Comparison of ENCODE assay signal across 9 mouse cellular contexts in the genomic region with DNA sequence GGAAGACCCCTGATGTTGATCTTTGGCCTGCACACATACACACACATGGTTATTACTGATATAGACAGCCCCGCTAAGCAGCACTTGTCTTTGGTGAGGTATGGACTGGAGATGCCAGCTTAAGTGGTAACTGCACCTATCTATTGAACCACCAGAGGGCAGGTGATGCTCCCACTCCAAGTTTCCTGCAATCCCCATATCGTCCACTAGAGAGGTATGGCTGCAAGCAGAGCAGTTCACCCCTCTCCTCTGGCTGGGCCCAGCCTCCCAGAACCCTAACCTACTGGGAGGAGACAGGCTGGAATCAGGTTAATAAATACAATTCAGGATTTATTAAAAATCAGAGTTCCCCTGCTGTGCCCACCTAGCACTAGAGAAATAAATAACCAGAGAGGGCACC. TPM values are rescaled to one million over a fixed set of nuclear protein-coding genes. Genes with fewer than 3 reads are reported as not detected.
DNase-seq lines count a peak whose midpoint lies in the region; ATAC-seq and TF ChIP-seq lines count a peak whose summit lies in the region.
"Had no signal": no experiment of that assay in that cellular context is flagged by ENCODE, and none has a peak within 500 bp of the region (broad histone marks: within the 10 kb centered on the region; RNA-seq: fewer than 3 reads in every experiment).

No protein-coding gene starts in this region.

- no peaks in the 10 kb centered on the region for H3K9me3 ChIP-seq in embryonic facial prominence, embryonic 14.5 days (ENCODE audit: control insufficient read depth, low read length)
- no peaks in the 10 kb centered on the region for H3K9me3 ChIP-seq in heart, embryonic 11.5 days (replicated peaks; ENCODE audit: control insufficient read depth, low read length)
- H3K9me3 ChIP-seq in kidney, embryonic 14.5 days (ENCODE audit: control insufficient read depth, low read length): no peaks in the 10 kb centered on the region
- H3K9me3 ChIP-seq in liver, embryonic 12.5 days (replicated peaks): no peaks in the 10 kb centered on the region
- H3K9me3 ChIP-seq: embryonic facial prominence, embryonic 12.5 days had no signal

- no peaks in the 10 kb centered on the region for H3K27me3 ChIP-seq in embryonic facial prominence, embryonic 14.5 days (replicated peaks; ENCODE audit: control insufficient read depth, insufficient read depth, low read length)
- no peaks in the 10 kb centered on the region for H3K27me3 ChIP-seq in heart, embryonic 11.5 days (ENCODE audit: control insufficient read depth, insufficient read depth, low read length)
- no peaks in the 10 kb centered on the region for H3K27me3 ChIP-seq in kidney, embryonic 14.5 days (ENCODE audit: control insufficient read depth, insufficient read depth, low read length)
- H3K27me3 ChIP-seq in liver, embryonic 12.5 days (replicated peaks): no peaks in the 10 kb centered on the region
- no peaks in the 10 kb centered on the region for H3K27me3 ChIP-seq in myocyte (ENCODE audit: control insufficient read depth, insufficient read depth, insufficient read length)
- H3K27me3 ChIP-seq in splenic B cell, adult 2 months (ENCODE audit: control insufficient read depth, insufficient read depth, low read length, poor library complexity, severe bottlenecking): no peaks in the 10 kb centered on the region
- H3K27me3 ChIP-seq: embryonic facial prominence, embryonic 12.5 days had no signal

- H3K27ac ChIP-seq in embryonic facial prominence, embryonic 14.5 days (replicated peaks; ENCODE audit: low read depth, low read length): no peak overlapping the region
- no peak overlapping the region for H3K27ac ChIP-seq in heart, embryonic 11.5 days (ENCODE audit: low read depth, low read length)
- no peak overlapping the region for H3K27ac ChIP-seq in kidney, embryonic 14.5 days (ENCODE audit: low read depth, low read length)
- H3K27ac ChIP-seq in liver, embryonic 12.5 days: 0 out of 2 replicates have a peak overlapping the region, but pooled peaks have one; percentile 28

- H3K79me2 ChIP-seq in myocyte (ENCODE audit: control insufficient read depth, insufficient read depth): peaks cover 55% of the 10 kb centered on the region

- peaks cover 77% of the 10 kb centered on the region for H3K36me3 ChIP-seq in embryonic facial prominence, embryonic 14.5 days (ENCODE audit: control insufficient read depth, insufficient read depth, low read length)
- H3K36me3 ChIP-seq in heart, embryonic 11.5 days (ENCODE audit: control insufficient read depth, insufficient read depth, low read length): peaks cover 40% of the 10 kb centered on the region
- peaks cover 80% of the 10 kb centered on the region for H3K36me3 ChIP-seq in kidney, embryonic 14.5 days (ENCODE audit: control insufficient read depth, insufficient read depth, low read length)
- peaks cover 89% of the 10 kb centered on the region for H3K36me3 ChIP-seq in liver, embryonic 12.5 days
- H3K36me3 ChIP-seq in myocyte (ENCODE audit: control insufficient read depth, insufficient read depth): peaks cover 50% of the 10 kb centered on the region
- peaks cover 3% of the 10 kb centered on the region for H3K36me3 ChIP-seq in splenic B cell, adult 2 months (ENCODE audit: control insufficient read depth, insufficient read depth, low read length, poor library complexity, severe bottlenecking)

- DNase-seq in B cell, adult 2 months: peak; percentile 83 to 87
- DNase-seq in adrenal gland, postnatal 14 days: peak; percentile 89
- DNase-seq in embryonic facial prominence, embryonic 14.5 days (ENCODE audit: low spot score): peak; percentile 90
- peak; percentile 94 for DNase-seq in splenic B cell, adult 2 months (ENCODE audit: low read depth, low spot score)

- H3K4me2 ChIP-seq in embryonic facial prominence, embryonic 14.5 days (ENCODE audit: low read depth, low read length): no peak overlapping the region
- H3K4me2 ChIP-seq in heart, embryonic 11.5 days: no peak overlapping the region
- H3K4me2 ChIP-seq in kidney, embryonic 14.5 days (replicated peaks; ENCODE audit: low read depth, low read length): no peak overlapping the region
- no peak overlapping the region for H3K4me2 ChIP-seq in liver, embryonic 12.5 days
- peak overlapping the region; percentile 57 for H3K4me2 ChIP-seq in myocyte (ENCODE audit: low read depth)
- H3K4me2 ChIP-seq: embryonic facial prominence, embryonic 12.5 days had no signal

- no peak for TF ChIP-seq POLR2A in myocyte (IDR thresholded peaks at IDR 0.05; ENCODE audit: insufficient read length, low read depth)

- no peak overlapping the region for H3K9ac ChIP-seq in embryonic facial prominence, embryonic 14.5 days (ENCODE audit: low read depth, low read length)
- no peak overlapping the region for H3K9ac ChIP-seq in heart, embryonic 11.5 days (ENCODE audit: low read depth, low read length)
- no peak overlapping the region for H3K9ac ChIP-seq in kidney, embryonic 14.5 days (ENCODE audit: low read depth, low read length)
- H3K9ac ChIP-seq in liver, embryonic 12.5 days: no peak overlapping the region
- H3K9ac ChIP-seq: embryonic facial prominence, embryonic 12.5 days had no signal

- H3K4me3 ChIP-seq in embryonic facial prominence, embryonic 14.5 days (ENCODE audit: low read depth, low read length): no peak overlapping the region
- H3K4me3 ChIP-seq in heart, embryonic 11.5 days (ENCODE audit: low read depth, low read length): no peak overlapping the region
- H3K4me3 ChIP-seq in kidney, embryonic 14.5 days (ENCODE audit: low read length): no peak overlapping the region
- H3K4me3 ChIP-seq in liver, embryonic 12.5 days: no peak overlapping the region
- no peak overlapping the region for H3K4me3 ChIP-seq in myocyte
- H3K4me3 ChIP-seq: embryonic facial prominence, embryonic 12.5 days had no signal

- 27% methylated on average over 2 of the region's 2 CpGs for WGBS in embryonic facial prominence, embryonic 14.5 days
- 26% methylated on average over 2 of the region's 2 CpGs for WGBS in heart, embryonic 11.5 days (ENCODE audit: insufficient replicate concordance)
- WGBS in kidney, embryonic 14.5 days: 31% methylated on average over 2 of the region's 2 CpGs
- WGBS in liver, embryonic 12.5 days (ENCODE audit: insufficient replicate concordance): 21% methylated on average over 2 of the region's 2 CpGs

- ATAC-seq in embryonic facial prominence, embryonic 14.5 days (ENCODE audit: low read depth): peak; percentile 20
- ATAC-seq in heart, embryonic 11.5 days (replicated peaks; ENCODE audit: insufficient number of reproducible peaks, low FRiP score, low TSS enrichment): peak; percentile 20; the same call in 1 of the 2 replicates
- peak; percentile 16 for ATAC-seq in kidney, embryonic 14.5 days (ENCODE audit: low FRiP score, low TSS enrichment)
- ATAC-seq in liver, embryonic 12.5 days: peak; percentile 71

- peaks cover 16% of the 10 kb centered on the region for H3K4me1 ChIP-seq in embryonic facial prominence, embryonic 14.5 days (ENCODE audit: control insufficient read depth, insufficient read depth, low read length)
- H3K4me1 ChIP-seq in heart, embryonic 11.5 days (ENCODE audit: control insufficient read depth, insufficient read depth, low read length): peaks cover 22% of the 10 kb centered on the region
- H3K4me1 ChIP-seq in kidney, embryonic 14.5 days (ENCODE audit: control insufficient read depth, insufficient read depth, low read length): peaks cover 20% of the 10 kb centered on the region
- H3K4me1 ChIP-seq in liver, embryonic 12.5 days: peaks cover 56% of the 10 kb centered on the region

- no peak overlapping the region for H3ac ChIP-seq in myocyte (ENCODE audit: control insufficient read depth, insufficient read length)

RNA-seq across cellular contexts. Expression of a gene that starts 6.3 kb away (rescaled TPM):
- total RNA-seq in adrenal gland, postnatal 14 days (2021): 47.2 and 50.7 TPM in 2 replicates
- polyA plus RNA-seq in embryonic facial prominence, embryonic 14.5 days (2014; fragmentation: Nextera tagmentation; extraction: Ambion mirVana): 52.4 and 60.8 TPM in 2 replicates
- polyA plus RNA-seq in heart, embryonic 11.5 days (2014; fragmentation: Nextera tagmentation; extraction: Ambion mirVana): 34.2 and 38.4 TPM in 2 replicates
- polyA plus RNA-seq in kidney, embryonic 14.5 days (2014; fragmentation: Nextera tagmentation; extraction: Ambion mirVana): 68.2 and 111 TPM in 2 replicates
- polyA plus RNA-seq in liver, embryonic 12.5 days (2016; fragmentation: Nextera tagmentation; extraction: Ambion mirVana): 45.4 and 47.6 TPM in 2 replicates
- polyA plus RNA-seq in myocyte (2012; fragmentation: generic; extraction: Trizol): 206 TPM

RNA-seq across cellular contexts. Expression of a gene that starts 17.4 kb away (rescaled TPM):
- total RNA-seq in adrenal gland, postnatal 14 days (2021): 8.5 and 9.0 TPM in 2 replicates
- 10.8 and 12.6 TPM in 2 replicates for polyA plus RNA-seq in embryonic facial prominence, embryonic 14.5 days (2014; fragmentation: Nextera tagmentation; extraction: Ambion mirVana)
- polyA plus RNA-seq in heart, embryonic 11.5 days (2014; fragmentation: Nextera tagmentation; extraction: Ambion mirVana): 9.9 and 10.6 TPM in 2 replicates
- polyA plus RNA-seq in kidney, embryonic 14.5 days (2014; fragmentation: Nextera tagmentation; extraction: Ambion mirVana): 15.8 and 20.6 TPM in 2 replicates
- 12.2 and 13.7 TPM in 2 replicates for polyA plus RNA-seq in liver, embryonic 12.5 days (2016; fragmentation: Nextera tagmentation; extraction: Ambion mirVana)
- 9.6 TPM for polyA plus RNA-seq in myocyte (2012; fragmentation: generic; extraction: Trizol)

RNA-seq across cellular contexts. Expression of a gene that starts 17.4 kb away (rescaled TPM):
- 36.4 and 46.4 TPM in 2 replicates for total RNA-seq in adrenal gland, postnatal 14 days (2021)
- 22.2 and 23.8 TPM in 2 replicates for polyA plus RNA-seq in embryonic facial prominence, embryonic 14.5 days (2014; fragmentation: Nextera tagmentation; extraction: Ambion mirVana)
- polyA plus RNA-seq in heart, embryonic 11.5 days (2014; fragmentation: Nextera tagmentation; extraction: Ambion mirVana): 16.1 and 16.3 TPM in 2 replicates
- 23.1 and 28.1 TPM in 2 replicates for polyA plus RNA-seq in kidney, embryonic 14.5 days (2014; fragmentation: Nextera tagmentation; extraction: Ambion mirVana)
- polyA plus RNA-seq in liver, embryonic 12.5 days (2016; fragmentation: Nextera tagmentation; extraction: Ambion mirVana): 62.6 and 67.1 TPM in 2 replicates
- 17.4 TPM for polyA plus RNA-seq in myocyte (2012; fragmentation: generic; extraction: Trizol)

RNA-seq across cellular contexts. Expression of a gene that starts 24.3 kb away (rescaled TPM):
- total RNA-seq in adrenal gland, postnatal 14 days (2021): 1,759 and 1,890 TPM in 2 replicates
- polyA plus RNA-seq in embryonic facial prominence, embryonic 14.5 days (2014; fragmentation: Nextera tagmentation; extraction: Ambion mirVana): 1,626 and 1,746 TPM in 2 replicates
- polyA plus RNA-seq in heart, embryonic 11.5 days (2014; fragmentation: Nextera tagmentation; extraction: Ambion mirVana): 1,064 and 1,178 TPM in 2 replicates
- 1,650 and 2,291 TPM in 2 replicates for polyA plus RNA-seq in kidney, embryonic 14.5 days (2014; fragmentation: Nextera tagmentation; extraction: Ambion mirVana)
- polyA plus RNA-seq in liver, embryonic 12.5 days (2016; fragmentation: Nextera tagmentation; extraction: Ambion mirVana): 1,112 and 1,156 TPM in 2 replicates
- 3,571 TPM for polyA plus RNA-seq in myocyte (2012; fragmentation: generic; extraction: Trizol)

RNA-seq across cellular contexts. Expression of a gene that starts 29.1 kb away (rescaled TPM):
- 89.2 and 92.2 TPM in 2 replicates for total RNA-seq in adrenal gland, postnatal 14 days (2021)
- 136 and 156 TPM in 2 replicates for polyA plus RNA-seq in embryonic facial prominence, embryonic 14.5 days (2014; fragmentation: Nextera tagmentation; extraction: Ambion mirVana)
- polyA plus RNA-seq in heart, embryonic 11.5 days (2014; fragmentation: Nextera tagmentation; extraction: Ambion mirVana): 62.2 and 62.5 TPM in 2 replicates
- polyA plus RNA-seq in kidney, embryonic 14.5 days (2014; fragmentation: Nextera tagmentation; extraction: Ambion mirVana): 128 and 156 TPM in 2 replicates
- polyA plus RNA-seq in liver, embryonic 12.5 days (2016; fragmentation: Nextera tagmentation; extraction: Ambion mirVana): 20.3 and 24.0 TPM in 2 replicates
- polyA plus RNA-seq in myocyte (2012; fragmentation: generic; extraction: Trizol): 88.8 TPM

Comparison
In these comparisons a context has a peak if more than half of its experiments do, and no peak if none do; other contexts are left out.
1. ATAC-seq: peak in every context shown above with its lines; median percentile 71 in liver, embryonic 12.5 days; 20 in embryonic facial prominence, embryonic 14.5 days; 20 in heart, embryonic 11.5 days; 16 in kidney, embryonic 14.5 days.